Mouse (Mus musculus) hindlimb bud, embryonic 11.5 days (tissue): ENCODE measurements around the gene Stat2.
A peak's percentile ranks its signal among the peaks of the same experiment; 100 is the strongest.
"Not testable (repeated sequence)": the region's sequence is repeated elsewhere in the genome, so short reads cannot be mapped to it uniquely, and the experiment has no call there.

Source experiments
- DNase-seq: peaks from one replicate; pipeline ENCODE4 v3.0.0-alpha.2; 2012; ENCODE audit warnings: low read depth, low spot score; ENCODE audit errors: extremely low spot score

The Stat2 gene

DNA sequence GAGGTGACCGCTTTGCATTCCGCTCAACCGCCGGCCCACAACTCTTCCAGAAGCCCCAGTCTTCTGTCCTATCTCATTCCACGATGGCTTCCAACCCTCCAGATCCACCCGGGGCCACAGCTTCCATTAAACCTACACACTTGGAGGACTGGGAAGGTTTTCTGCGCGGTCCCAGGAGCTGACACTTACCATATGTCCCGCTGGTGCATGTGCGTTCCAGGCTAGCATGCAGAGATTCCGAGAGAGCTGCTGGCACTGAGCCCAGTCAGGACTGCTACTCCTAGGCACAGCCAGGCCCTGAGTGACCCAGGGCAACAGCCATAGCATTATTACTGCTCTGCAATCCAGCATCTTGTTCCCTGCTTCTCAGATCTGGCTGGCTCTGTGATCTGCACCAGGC lies 27.3 kb downstream of the Stat2 start:
- no peak for DNase-seq

DNA sequence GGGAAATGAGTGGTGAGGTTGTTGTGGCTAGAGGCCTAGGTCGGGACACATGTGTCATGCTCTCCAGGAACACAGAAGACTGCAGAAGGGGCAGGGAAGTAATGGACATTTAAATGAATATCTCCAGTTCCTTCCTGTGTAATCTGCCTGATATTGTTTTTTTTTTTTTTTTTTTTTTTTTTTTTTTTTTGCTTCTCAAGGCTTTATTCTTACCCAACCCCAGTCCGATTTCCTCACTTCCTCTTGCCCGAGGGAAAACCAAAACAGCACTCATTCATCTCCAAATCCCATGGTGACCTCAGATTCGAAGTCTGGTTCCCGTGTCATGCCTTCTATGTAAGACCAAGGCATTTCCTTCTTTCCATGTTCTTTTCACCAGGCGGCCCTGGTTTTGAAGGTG lies 27.9 kb downstream of the Stat2 start:
- no peak for DNase-seq

DNA sequence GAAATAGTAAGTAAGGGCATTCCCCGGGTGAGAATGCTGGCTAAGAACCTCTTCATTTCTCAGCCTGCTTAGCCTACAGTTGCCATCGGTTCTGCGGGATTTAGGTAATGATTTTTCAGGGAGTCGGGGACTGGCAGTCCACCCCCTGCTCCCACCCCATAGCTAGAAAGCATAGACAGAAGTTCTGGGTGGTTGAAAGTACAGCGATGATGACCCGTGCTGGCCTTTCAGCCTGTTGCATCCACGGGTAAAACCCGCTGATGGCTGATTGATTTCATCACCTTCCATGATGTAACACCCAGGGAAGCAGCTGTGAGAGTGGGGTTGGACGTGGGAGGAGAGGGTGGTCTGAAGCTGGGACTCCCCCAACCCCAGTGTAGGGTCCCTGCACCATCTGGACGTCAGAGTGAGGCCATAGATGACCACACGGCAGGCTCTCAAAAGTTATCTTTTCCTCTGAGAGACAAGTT lies 28.4 kb downstream of the Stat2 start, which contains the start of gene Il23a:
TSS of gene Il23a (minus strand) at position 51 of the 470 bp plus-strand sequence.
- no peak for DNase-seq

DNA sequence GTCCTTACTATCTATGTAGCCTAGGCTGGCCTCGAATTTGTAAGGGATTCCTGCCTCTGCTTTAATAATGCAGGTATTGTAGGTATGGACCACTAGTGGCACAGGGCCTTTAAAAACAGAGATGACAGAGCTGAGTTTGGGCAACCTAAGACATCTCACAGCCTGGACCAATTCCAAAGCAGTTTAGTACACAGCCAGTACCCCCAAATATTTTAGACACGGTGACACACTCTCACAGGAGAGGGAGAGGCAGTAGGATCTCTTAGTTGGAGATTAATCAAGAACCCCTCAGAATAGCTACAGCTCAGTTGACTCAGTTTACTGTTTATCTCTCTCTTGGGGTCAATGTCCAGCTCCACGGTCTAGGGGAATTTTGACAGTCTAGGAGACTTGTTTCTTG lies 32.0 kb downstream of the Stat2 start:
- no peak for DNase-seq

DNA sequence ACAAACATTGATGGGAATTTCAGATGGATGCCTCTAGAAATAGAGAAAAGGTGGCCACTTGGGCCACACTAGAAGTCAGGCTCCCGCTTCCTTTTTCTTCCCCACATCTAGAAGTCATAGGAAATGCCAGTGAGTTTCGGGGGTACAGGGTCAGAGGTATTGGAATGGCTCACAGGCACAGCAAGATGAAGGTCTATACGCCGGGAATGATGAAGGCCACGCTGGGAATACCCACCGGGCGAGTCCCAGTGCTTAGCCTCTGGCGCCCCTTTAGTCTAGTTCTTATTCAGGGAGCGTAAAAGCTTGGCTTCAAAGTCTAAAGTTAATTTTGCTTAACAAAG lies 32.4 kb downstream of the Stat2 start:
- DNase-seq = no peak

DNA sequence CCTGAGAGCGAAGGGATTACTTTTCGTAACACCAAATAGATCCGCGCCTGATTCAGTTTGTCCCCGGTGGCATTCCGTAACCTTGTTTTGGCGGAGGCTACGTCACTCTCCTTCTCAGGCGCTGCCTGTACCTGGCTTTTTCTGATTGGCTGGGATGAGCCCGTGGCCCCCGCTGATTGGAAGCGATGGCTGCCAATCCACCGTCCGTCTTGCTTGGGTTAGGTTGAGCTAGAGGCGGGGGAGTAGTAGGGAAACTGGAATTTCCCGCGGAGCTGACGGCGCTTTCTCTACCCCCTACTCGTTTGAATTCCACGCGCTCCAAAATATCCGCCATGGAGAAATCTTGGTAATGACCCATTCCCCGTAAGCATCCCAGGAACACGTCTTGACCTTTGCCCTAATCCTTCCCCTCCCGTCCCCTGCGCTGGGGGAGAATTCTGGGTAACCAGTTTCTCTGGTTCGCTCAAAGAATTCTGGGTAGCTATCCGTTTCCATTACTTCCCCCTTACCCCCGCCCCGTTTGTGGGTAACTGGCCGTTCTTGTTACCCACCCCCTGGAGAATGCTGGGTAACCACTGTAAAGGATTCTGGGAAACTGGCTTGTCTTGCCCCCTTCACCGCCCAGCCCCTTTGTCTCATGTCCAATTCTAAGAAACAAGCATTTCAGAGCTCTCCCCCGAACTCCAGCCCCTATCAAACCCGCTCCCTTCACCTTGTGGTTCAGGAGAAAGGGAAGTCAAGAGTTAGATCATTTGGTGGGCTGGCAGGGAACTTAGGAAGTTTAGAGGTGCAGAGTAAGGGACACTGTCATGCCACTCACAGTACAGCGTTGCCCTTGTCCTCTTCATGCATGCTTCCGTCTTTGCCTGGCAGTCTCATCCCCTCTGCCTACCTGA lies 33.0 kb downstream of the Stat2 start, which contains the start of gene Pan2:
TSS of gene Pan2 (plus strand) at position 210 of the 896 bp plus-strand sequence.
- DNase-seq = peak; percentile 98

DNA sequence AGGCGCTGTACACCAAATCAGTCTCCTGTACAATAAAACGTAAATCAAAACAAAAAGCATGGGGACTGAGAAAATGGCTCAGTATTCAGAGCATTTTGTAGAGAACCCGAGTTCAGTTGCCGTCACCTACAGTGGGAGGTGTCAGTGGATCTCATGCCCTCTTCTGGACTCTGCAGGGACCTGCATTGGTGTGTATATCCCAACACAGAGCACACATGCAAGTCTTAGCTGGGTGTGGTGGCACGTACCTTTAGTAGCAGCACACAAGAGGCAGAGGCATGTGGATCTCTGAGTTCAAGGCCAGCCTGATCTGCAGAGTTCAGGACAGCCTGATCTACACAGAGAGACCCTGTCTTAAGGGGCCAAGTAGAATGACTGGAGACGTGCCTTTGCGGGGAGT lies 39.3 kb downstream of the Stat2 start:
- no peak for DNase-seq

DNA sequence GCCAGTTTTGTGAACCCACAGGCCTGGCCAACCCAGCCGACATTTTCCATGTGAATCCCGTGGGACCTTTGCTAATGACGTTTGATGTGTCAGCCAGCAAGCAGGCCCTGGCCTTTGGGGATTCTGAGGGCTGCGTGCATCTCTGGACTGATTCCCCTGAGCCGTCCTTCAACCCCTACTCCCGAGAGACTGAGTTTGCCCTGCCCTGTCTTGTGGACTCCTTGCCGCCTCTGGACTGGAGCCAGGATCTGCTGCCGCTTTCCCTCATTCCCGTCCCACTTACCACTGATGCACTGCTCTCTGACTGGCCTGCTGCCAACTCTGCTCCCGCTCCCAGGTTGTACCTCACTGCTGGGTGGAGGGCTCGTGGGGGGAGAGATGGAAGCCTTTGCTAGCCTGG lies 39.8 kb downstream of the Stat2 start:
- DNase-seq = no peak

DNA sequence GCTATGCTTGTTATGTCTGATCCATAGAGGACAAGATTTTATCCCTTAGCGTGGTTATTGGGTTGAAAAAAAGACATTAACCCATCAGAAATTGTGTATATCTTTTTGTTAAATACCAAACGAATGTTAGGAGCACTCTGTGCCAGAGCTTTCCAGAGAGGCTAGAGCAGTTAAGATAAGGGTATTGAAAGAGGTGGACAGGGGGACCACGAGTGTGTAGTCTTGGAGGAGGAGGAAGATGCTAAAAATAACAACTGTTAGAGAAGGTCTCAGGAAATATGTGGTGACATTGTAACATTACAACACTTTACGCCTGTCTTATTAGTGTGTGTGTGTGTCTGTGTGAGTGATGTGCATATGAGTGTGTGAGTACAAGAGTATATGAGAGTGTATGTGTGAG lies 40.5 kb downstream of the Stat2 start:
- no peak for DNase-seq

DNA sequence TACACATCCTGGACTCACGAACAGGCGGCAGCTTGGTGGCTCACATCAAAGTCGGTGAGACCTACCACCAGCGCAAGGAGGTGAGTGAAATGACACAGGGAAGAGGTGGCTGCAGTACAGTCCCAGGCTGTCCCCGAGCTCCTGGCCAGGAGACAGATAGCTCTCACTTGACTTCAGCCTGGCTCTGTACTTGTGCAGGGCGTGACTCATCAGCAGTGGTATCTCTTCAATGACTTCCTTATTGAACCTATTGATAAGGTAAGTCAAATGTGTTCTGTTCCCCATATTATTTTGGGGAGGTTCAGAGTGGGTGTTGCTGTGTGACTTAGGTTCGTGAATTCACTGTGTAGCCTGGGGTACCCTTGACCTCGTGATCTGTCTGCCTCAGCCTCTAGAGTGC lies 45.2 kb downstream of the Stat2 start:
- DNase-seq = no peak

DNA sequence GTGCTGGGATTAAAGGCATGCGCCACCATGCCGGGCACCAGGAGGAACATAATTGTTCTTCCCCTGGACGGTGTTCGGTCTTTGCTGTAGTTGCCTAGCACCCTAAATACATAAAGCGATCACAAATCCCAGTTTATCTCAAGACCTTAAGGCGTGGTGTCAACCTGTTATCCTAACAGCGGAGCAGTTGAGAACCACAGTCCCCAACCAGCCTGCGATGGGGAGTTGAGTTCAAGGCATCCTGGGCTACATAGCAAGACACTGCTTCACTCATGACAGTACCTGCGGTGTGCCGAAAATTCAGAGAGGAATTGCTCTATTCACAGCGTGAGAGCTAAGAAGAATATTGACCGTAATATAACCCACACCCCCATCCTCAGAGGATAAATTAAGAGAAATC lies 51.3 kb downstream of the Stat2 start:
- DNase-seq = no peak

DNA sequence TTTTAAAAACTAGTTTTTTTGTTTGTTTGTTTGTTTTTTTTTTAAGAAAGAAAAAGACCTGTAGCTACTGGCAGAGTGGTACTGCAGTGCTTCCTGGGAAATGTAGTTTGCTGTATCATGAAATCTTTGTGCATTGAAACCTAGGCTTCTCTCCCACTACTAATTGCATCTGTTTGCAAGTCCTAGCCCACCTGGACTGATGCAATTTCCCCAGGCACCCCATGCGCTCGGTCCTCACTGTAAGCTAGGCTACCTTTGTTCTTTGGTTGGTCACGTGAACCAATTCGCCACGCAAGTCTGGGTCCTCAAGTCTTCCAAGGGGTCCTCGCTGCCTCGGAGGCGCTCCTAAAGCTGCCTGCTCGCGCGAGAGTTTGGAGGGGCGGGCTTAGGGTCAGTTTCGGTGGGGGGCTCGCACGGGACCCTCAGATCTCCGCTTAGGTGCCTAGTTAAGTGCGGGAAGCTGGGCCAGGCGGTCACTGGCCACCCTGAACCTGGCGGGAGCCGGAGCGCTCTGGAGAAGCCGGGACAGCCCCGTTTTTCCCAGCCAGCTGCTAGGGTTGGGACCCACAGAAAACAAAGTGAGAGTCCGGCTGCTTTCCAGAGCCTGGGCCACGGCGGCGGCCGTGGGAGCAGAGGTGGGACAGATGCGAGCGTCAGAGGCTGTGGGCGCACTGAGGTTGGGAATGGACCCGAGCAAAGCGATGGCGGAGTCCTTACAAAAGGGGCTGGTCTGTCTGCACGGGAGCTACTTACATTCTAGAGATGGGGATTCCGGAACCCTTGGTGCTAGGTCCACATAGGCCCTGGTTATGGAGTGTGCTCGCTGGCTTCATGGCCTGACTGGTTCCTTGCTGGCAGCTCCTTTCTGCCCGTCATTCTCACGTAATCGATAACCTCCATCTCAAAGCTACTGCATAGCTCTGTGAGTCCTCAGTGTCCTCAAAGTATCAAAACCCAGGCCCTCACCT lies 52.1 kb downstream of the Stat2 start, which contains the start of gene Cnpy2:
TSS of gene Cnpy2 (plus strand) at position 319 of the 968 bp plus-strand sequence.
- peak; percentile 95 for DNase-seq

DNA sequence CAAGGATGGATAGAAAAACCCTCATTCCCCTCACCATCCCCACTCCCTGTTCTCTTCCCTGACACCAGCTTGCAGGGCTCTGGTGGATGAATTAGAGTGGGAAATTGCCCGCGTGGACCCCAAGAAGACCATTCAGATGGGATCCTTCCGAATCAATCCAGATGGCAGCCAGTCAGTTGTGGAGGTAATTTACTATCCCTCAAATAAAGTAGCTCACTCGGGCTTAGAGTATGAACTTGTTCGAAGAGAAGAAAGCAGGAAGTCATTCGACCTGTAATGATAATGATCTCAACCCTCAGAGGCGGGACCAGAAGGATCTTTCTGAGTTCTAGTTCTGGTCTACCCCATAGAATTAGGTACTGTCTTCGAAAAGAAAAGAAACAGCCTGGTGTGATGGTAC lies 53.2 kb downstream of the Stat2 start:
- DNase-seq = no peak

DNA sequence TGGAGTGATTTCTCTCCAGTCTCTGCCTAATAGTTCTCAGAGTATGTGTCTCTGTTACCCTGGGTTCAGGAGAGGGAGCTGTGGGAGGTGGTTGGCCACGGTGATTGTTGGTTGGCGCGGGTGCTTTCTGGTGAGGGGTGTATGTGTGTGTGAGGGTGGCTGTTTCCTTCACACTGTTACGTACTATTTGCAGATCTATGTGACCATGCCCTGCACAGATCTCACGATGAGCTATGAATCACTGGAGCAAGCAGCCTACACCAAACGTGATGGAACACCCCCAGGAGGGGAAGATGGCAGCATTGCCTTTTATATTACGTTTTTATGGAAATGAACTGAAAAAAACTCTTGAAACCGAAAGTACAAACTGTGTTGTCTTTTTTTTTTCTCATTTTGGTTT lies 56.5 kb downstream of the Stat2 start:
- no peak for DNase-seq

DNA sequence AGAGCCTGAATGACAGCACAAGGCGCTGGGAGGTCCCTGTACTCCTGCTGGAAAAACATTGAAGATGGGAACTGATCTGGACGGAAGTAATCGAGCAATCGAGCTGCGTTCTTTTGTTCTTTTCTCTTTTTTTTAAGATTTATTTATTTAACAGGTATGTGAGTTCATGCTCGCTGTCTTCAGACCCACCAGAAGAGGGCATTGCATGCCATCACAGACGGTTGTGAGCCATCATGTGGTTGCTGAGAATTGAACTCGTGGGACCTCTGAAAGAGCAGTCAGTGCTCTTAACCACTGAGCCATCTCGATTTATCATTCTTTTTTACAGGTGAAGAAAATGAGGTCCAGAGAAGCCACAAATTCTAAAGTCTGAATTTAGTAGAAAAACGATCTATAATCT lies 57.3 kb downstream of the Stat2 start:
- no peak for DNase-seq

DNA sequence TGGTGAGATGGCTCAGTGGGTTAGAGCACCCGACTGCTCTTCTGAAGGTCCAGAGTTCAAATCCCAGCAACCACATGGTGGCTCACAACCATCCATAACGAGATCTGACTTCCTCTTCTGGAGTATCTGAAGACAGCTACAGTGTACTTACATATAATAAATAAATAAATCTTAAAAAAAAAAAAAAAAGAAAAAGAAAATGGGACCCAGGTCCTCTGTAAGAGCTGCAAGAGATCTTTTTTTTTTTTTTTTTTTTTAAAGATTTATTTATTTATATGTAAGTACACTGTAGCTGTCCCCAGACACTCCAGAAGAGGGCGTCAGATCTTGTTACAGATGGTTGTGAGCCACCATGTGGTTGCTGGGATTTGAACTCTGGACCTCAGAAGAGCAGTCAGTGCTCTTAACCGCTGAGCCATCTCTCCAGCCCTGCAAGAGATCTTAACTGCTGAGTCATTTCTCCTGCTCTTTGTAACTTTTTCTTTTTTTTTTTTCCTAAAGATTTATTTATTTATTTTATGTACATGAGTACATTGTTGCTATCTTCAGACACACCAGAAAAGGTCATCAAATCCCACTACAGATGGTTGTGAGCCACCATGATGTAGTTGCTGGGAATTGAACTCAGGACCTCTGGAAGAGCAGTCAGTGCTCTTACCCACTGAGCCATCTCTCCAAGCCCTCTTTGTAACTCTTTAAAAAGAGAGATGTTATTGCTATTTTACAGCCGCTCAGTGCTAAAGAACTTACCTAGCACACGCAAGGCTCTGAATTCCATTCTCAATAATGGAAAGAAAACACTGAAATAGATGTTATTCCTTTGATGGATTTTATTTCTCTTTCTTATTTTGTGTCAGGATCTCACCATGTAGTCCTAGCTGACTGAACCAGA lies 62.2 kb downstream of the Stat2 start:
- not testable (repeated sequence) for DNase-seq

DNA sequence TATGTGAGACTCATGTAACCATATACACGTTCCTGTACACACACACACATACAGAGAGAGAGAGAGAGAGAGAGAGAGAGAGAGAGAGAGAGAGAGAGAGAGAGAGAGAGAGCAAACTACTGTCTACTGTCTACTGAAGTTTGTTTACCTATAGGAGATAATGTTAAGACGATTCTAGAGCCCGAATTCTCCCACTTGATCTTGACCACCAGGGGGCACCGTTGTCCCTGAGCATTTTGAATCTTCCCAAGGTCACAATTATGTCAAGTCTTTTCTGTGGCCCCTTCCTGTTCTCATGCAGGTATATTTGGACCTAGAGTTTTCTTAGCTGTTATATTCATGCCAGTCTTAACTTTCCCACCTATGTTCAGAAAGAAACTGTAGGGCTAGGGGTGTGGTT lies 65.2 kb downstream of the Stat2 start:
- peak; percentile 60 for DNase-seq

DNA sequence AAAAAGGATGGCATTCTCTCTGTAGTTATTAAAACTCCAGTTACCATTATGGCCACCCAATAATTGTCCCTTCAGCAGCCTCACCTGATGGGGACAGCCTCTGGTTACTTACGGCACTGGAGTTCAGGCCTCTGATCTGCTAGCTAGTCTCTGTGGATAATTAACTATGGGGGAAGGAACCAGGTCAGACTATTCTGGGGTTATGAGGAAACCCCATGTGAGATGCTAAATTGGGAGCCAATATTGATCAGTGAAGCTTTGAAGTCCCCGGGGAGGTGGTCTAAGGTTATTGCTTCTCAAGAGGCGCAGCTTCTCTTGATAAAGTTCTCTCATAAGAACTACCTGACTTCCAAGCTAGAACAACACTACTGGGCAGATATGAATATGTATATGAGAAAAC lies 65.8 kb downstream of the Stat2 start:
- DNase-seq = no peak

DNA sequence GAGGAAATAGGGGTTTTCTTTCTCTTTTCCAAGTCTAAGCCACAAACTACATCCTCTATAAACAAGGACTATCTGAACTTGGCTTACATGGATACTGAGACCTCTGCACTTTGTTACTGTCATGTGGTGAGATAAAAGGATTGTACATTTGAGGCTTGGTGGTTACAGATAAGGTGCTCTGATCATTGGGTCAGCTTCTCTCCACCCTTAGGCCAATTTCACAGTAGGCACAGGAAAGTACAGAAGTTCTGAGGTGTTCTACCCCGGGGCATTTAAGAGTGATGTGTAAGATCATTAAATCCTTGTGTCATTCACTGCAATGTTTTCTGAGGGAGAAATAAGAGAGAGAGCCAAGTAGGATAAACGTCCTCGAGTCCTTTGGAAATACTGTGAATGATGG lies 66.2 kb downstream of the Stat2 start:
- DNase-seq = no peak

DNA sequence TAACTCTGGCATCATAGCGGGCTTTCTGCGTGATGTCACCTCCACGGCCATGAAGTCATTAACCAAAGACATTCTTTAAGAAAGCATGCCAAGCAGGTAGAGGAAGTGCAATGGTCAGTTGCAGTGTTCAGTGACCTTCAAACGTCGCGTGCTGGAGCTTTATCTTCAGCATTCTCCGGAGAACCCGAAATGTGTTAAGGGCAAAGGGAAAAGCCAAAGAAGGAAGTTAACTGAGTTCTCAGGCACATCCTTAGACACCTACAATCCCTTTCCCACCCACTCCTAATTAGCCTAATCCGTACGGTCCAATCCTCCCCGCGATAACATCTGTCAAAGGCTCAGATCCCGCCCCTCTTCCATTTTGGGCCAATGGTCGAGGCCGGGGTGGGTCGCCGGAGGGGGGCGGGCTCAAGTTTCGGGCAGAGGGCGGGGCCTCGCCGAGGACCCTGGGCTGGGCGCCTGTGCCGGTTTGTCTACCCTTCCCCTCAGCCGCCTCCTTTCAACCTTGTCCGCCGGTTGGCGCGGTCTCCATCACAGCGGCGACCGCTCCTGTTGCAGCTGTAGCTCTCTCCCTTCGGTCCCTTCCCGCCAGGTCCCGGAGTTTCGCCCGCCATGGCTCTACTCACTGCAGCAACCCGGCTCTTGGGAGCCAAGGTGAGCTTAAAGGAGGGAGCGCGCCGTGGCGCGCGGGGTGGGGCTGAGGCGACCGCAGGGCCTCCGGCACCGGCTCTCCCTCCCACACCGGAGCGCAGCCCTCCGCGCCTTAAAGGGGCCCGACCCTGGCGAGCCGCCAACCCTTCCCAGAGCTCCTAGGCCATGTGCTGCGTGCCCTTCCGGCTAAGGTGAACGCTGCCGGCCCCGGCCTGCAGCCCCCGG lies 67.2 kb downstream of the Stat2 start, which contains the start of gene Cs:
TSS of gene Cs (plus strand) at position 429 of the 876 bp plus-strand sequence.
- DNase-seq = peak; percentile 96
